Comparison of ENCODE assay signal across 8 mouse cellular contexts in the genomic region with DNA sequence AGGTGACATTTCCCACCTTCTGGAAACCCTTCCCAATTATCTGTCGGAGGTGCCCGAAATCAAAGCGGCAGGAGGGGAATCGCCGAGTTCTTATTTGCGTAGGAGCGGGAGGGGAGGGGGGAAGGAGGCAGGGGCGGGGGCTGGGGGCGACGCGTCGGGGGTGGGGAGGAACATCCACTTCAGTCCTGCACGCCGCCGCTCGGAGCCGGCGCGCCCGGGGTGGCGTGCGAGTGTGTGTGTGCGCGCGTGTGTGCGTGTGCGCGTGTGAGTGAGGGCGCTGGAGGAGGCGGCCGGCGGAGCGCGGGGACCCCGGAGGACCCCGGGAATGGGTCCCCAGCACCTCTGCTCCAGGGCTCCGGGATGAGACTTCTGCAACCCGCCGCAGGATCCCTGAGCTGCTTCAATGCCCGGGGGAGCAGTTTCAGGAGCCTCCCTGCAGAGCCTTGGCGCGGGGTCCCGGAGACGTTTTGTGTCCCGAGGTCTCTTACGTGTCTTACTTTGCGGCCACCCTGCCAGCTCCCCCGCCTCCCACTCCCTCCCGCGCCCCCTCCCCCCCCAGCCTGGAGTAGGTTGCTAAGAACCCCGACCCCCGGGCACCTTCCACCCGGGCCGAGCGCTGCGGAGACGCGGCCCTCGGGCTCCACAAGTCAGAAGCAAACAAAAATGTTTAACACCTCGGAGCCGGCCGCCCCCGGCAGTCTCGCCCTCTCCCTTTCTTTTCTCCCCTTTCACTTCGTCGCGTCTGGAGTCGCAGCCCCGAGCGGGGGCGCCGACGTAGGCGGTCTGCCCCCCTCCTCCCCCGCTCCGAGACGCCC. TPM values are rescaled to one million over a fixed set of nuclear protein-coding genes. Genes with fewer than 3 reads are reported as not detected.
DNase-seq lines count a peak whose midpoint lies in the region; ATAC-seq and TF ChIP-seq lines count a peak whose summit lies in the region.

A gene (minus strand): TSS at position 66 of the 815 bp plus-strand sequence.

- no peaks in the 10 kb centered on the region for H3K36me3 ChIP-seq in forebrain, embryonic 16.5 days (ENCODE audit: control insufficient read depth, insufficient read depth)
- H3K36me3 ChIP-seq in hindbrain, embryonic 15.5 days, result no peaks in the 10 kb centered on the region
- H3K36me3 ChIP-seq in liver, postnatal 0 days (replicated peaks; ENCODE audit: insufficient read depth, low read length), result no peaks in the 10 kb centered on the region

- TF ChIP-seq CTCF in liver, postnatal 0 days (IDR thresholded peaks at IDR 0.05; ENCODE audit: low read depth), result no peak

- peak; percentile 92 for DNase-seq in heart, adult 11 months
- DNase-seq in heart, adult 8-10 months (ENCODE audit: low spot score), result no peak
- peak; percentile 50 for DNase-seq in adrenal gland, postnatal 10 days
- DNase-seq in liver, postnatal 0 days, result peak; percentile 55
- DNase-seq in ovary, postnatal 14 days (ENCODE audit: low spot score), result peak; percentile 17
- DNase-seq in spleen, postnatal 4 days (ENCODE audit: low spot score in 2 of 2), result no peak

- peak within 1 kb of the TSS; percentile 96 for H3K4me2 ChIP-seq in forebrain, embryonic 16.5 days (ENCODE audit: low read length)
- H3K4me2 ChIP-seq in hindbrain, embryonic 15.5 days, result peak within 1 kb of the TSS; percentile 100
- H3K4me2 ChIP-seq in liver, postnatal 0 days (ENCODE audit: low read depth, low read length), result peak within 1 kb of the TSS; percentile 83

- WGBS in forebrain, embryonic 16.5 days, result under 1% methylated on average over 71 of the region's 77 CpGs
- under 1% methylated on average over 64 of the region's 77 CpGs for WGBS in hindbrain, embryonic 15.5 days
- WGBS in liver, postnatal 0 days (ENCODE audit: insufficient replicate concordance), result 1% methylated on average over 47 of the region's 77 CpGs

- TF ChIP-seq EP300 in liver, postnatal 0 days (IDR thresholded peaks at IDR 0.05; ENCODE audit: low read depth), result no peak

- peak within 1 kb of the TSS; percentile 63 for H3K4me3 ChIP-seq in forebrain, embryonic 16.5 days (replicated peaks; ENCODE audit: low read length)
- H3K4me3 ChIP-seq in hindbrain, embryonic 15.5 days, result peak within 1 kb of the TSS; percentile 57
- peak within 1 kb of the TSS; percentile 64 for H3K4me3 ChIP-seq in liver, postnatal 0 days (ENCODE audit: low read depth, low read length)

- peak within 1 kb of the TSS; percentile 59 for H3K9ac ChIP-seq in forebrain, embryonic 16.5 days (replicated peaks; ENCODE audit: low read depth, low read length)
- peak within 1 kb of the TSS; percentile 38 for H3K9ac ChIP-seq in hindbrain, embryonic 15.5 days
- peak within 1 kb of the TSS; percentile 65 for H3K9ac ChIP-seq in liver, postnatal 0 days (replicated peaks)

- peak within 1 kb of the TSS; percentile 28; the same call in 1 of the 2 replicates for H3K27ac ChIP-seq in forebrain, embryonic 16.5 days (ENCODE audit: low read length)
- H3K27ac ChIP-seq in hindbrain, embryonic 15.5 days (replicated peaks), result 0 out of 2 replicates have a peak within 1 kb of the TSS, but pooled peaks have one; percentile 30
- H3K27ac ChIP-seq in liver, postnatal 0 days (ENCODE audit: low read depth), result peak within 1 kb of the TSS; percentile 84

- H3K27me3 ChIP-seq in forebrain, embryonic 16.5 days (replicated peaks; ENCODE audit: control insufficient read depth, insufficient read depth, low read length), result peaks cover 26% of the 10 kb centered on the region
- H3K27me3 ChIP-seq in hindbrain, embryonic 15.5 days, result peaks cover 26% of the 10 kb centered on the region
- peaks cover 54% of the 10 kb centered on the region for H3K27me3 ChIP-seq in liver, postnatal 0 days (ENCODE audit: insufficient read depth, low read length)

- peaks cover 39% of the 10 kb centered on the region for H3K4me1 ChIP-seq in forebrain, embryonic 16.5 days (replicated peaks; ENCODE audit: control insufficient read depth, insufficient read depth, low read length)
- H3K4me1 ChIP-seq in hindbrain, embryonic 15.5 days (replicated peaks), result peaks cover 43% of the 10 kb centered on the region
- peaks cover 3% of the 10 kb centered on the region for H3K4me1 ChIP-seq in liver, postnatal 0 days (ENCODE audit: insufficient read depth)

- peak; percentile 66 for ATAC-seq in forebrain, embryonic 16.5 days
- peak; percentile 75 for ATAC-seq in hindbrain, embryonic 15.5 days (ENCODE audit: low FRiP score, low read depth)
- peak; percentile 49 for ATAC-seq in liver, postnatal 0 days

- no peaks in the 10 kb centered on the region for H3K9me3 ChIP-seq in forebrain, embryonic 16.5 days (ENCODE audit: control insufficient read depth, low read length)
- no peaks in the 10 kb centered on the region for H3K9me3 ChIP-seq in hindbrain, embryonic 15.5 days
- no peaks in the 10 kb centered on the region for H3K9me3 ChIP-seq in liver, postnatal 0 days (ENCODE audit: low read length)

RNA-seq across cellular contexts. Expression of the gene that starts here (rescaled TPM):
- total RNA-seq in heart, adult 8-10 months (2022), result 1 to 10 TPM in 1 of 4 experiments, under 1 TPM in 3; 0.33 to 1.2 (median 0.74) TPM
- 10 to 100 TPM; 21.9 to 42.6 TPM for total RNA-seq in adrenal gland, postnatal 10 days (2021)
- polyA plus RNA-seq in forebrain, embryonic 16.5 days (2015; fragmentation: Nextera tagmentation; extraction: Ambion mirVana), result 10.4 and 11.2 TPM in 2 replicates
- polyA plus RNA-seq in hindbrain, embryonic 15.5 days (2015; fragmentation: Nextera tagmentation; extraction: Ambion mirVana), result 6.0 and 6.1 TPM in 2 replicates
- 6.4 and 9.2 TPM in 2 replicates for polyA plus RNA-seq in liver, postnatal 0 days (2015; fragmentation: Nextera tagmentation; extraction: Ambion mirVana)

Comparison
In these comparisons a context has a peak if more than half of its experiments do, and no peak if none do; other contexts are left out.
1. RNA of the gene that starts here (total RNA-seq): 21.9 to 42.6 TPM in adrenal gland, postnatal 10 days; 0.33 to 1.2 TPM in heart, adult 8-10 months; every median in the first group is over 10 times any median in the second.
2. DNase-seq: peak in heart, adult 11 months (single experiment), adrenal gland, postnatal 10 days (single experiment), liver, postnatal 0 days (single experiment) and ovary, postnatal 14 days (single experiment); none in heart, adult 8-10 months (single experiment) and spleen, postnatal 4 days (0 of 2).
3. H3K27ac ChIP-seq: peak in every context shown above with its lines; median percentile 84 in liver, postnatal 0 days; 30 in hindbrain, embryonic 15.5 days; 28 in forebrain, embryonic 16.5 days.
4. Peak in every context shown above with its lines, with median percentiles within 50 percentile points of each other: ATAC-seq, H3K4me2 ChIP-seq, H3K4me3 ChIP-seq and H3K9ac ChIP-seq.